Mouse (Mus musculus) liver, adult (tissue): ENCODE data around the gene Abhd18.
"Not testable (repeated sequence)": the region's sequence is repeated elsewhere in the genome, so short reads cannot be mapped to it uniquely, and the experiment has no call there.

Source experiments
- GATA4 ChIP-seq: IDR thresholded peaks from 2 replicates; pipeline ENCODE4 v1.6.1; 2014; ENCODE audit warnings: mild to moderate bottlenecking, low read length; ENCODE audit not compliant: insufficient replicate concordance

Abhd18 gene

DNA sequence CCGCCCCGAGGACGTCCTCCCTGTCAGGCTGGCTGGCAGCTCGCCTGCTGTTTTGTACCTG is at the start of gene Abhd18:
TSS of gene Abhd18 (plus strand) at position 14 of the 61 bp plus-strand sequence.
- TF ChIP-seq GATA4: not testable (repeated sequence)

- TF ChIP-seq GATA4: no peak
These were observed 48.7 kb upstream of the Abhd18 start for GRCm38 (mm10) chr3:40798054-40798453.

- TF ChIP-seq GATA4: no peak
These were observed 48.3 kb upstream of the Abhd18 start for GRCm38 (mm10) chr3:40798500-40798899.

- no peak; the same call in 1 of the 2 replicates for TF ChIP-seq GATA4
These were observed 47.0 kb upstream of the Abhd18 start, which contains the start of gene Plk4 for GRCm38 (mm10) chr3:40799530-40800372. TSS of gene Plk4 (plus strand) at chr3:40800019.

DNA sequence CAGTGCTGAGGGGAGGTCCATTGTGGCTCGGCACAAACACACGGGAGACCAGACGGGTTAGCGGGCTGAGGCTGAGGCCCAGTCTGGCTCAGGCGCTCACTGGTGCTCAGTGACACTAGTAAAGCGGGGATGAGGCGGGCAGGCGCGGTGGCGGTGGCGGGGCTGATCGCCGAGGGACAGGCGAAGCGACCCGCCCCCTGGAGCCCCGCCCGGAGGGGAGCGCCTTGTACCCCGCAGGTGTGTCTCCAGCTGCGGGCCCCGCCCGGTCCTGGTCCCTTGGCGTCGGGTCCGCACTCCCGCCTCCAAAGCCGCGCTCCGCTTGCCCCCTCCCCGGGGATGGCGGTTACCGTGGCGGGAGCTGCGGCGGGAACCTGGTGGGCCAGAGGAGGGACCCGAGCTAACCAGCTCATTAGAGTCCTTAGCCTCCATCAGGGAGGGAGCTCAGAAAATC is 46.4 kb upstream of the Abhd18 start:
- TF ChIP-seq GATA4: no peak

DNA sequence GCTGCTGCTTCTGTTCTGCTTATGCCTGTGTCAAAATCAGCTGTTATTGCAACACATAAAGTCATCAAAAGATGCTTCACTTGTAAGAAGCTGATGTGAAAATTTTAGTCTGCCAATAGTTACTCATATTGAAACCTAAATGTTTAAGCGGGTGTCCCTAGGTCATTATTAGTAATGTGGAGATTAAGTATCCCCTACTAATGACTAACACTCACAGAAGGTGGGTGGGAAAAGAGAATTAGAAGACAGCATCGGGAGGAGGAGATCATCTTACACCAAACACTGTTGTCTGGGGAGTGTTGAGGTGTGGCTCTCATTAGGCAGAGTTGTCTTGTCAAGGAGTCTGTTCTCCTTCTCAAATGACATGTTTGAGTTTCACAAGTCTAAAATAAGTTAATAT is 39.9 kb upstream of the Abhd18 start:
- TF ChIP-seq GATA4: no peak

DNA sequence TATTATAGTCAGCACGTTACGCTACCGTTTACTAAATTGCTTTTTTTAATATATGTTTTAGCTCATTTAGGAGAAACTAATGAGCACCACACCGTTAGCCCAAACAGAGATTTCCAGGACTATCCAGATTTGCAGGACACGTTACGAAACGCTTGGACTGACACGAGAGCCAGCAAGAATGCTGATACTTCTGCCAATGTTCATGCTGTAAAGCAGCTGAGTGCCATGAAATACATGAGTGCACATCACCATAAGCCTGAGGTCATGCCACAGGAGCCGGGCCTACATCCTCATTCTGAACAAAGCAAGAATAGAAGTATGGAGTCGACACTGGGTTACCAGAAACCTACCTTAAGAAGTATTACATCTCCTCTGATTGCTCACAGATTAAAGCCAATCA is 38.1 kb upstream of the Abhd18 start:
- no peak for TF ChIP-seq GATA4

DNA sequence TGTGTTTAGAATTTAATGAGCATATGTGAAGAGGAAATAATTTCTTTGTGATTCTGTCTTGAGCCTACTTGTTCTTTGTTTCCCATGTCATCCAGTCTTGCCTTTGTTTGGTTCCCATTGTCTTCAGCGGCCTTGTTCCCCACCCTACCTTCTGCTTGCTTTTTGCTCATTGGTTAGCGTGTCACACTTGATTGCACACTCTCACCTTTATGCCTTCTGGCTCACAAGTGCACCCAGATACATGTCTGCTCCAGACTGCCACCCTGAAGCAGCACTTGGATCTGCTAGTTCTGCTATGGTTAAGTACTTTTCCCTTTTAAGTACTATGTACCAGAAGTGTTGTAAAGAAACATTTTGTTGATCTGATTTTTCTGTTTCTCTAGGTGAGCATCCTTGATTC is 36.9 kb upstream of the Abhd18 start:
- no peak for TF ChIP-seq GATA4

GRCm38 (mm10) chr3:40813275-40813674 is 33.5 kb upstream of the Abhd18 start:
- TF ChIP-seq GATA4: no peak

DNA sequence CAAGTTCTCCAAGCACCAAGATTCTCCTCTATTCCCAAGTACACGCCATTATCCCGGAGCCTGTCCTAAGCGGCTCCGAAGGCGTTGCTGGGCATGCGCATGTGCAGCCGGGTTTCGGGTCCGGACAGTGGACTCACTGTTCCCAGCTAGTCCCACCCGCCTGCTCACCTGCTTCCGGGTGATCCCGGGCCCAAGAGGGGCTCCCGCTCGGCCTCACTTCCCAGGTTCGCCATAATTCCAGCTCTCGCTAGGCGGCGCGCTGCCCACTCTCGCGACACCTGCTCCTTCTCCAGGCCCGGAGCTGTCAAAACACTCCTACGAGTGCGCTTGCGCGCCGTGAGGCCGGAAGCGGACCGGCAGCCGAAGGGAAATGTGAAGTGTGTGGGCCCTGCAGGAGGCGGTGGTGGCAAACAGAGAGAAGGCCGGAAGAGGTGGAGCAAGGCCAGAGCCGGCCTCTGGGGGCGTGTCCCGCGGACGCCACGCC is 255 bp upstream of the Abhd18 start, which contains the start of gene Mfsd8:
TSS of gene Mfsd8 (minus strand) at position 414 of the 484 bp plus-strand sequence.
- peak; percentile 10; the same call in 1 of the 2 replicates for TF ChIP-seq GATA4

DNA sequence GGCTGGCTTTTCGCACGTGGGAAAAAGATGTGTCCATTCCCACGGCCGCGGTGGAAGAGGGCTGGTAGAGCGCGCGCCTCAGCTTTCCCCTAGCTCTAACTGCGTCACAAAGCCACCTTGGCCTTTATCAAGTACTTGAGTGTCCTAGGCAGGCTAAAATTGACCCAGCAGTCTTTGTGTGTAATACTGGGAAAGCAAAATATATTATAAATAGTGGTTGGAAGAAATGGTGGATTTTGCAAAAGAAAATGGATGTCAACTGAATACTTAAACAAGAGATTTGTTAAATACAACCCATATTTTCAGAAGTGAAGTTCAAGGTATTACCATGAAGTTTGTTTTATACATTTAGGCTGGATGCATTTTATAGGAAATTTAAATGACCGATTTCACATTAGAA is 55.7 kb downstream of the Abhd18 start, which contains the start of gene 1700034I23Rik:
TSS of gene 1700034I23Rik (minus strand) at position 101 of the 400 bp plus-strand sequence.
- TF ChIP-seq GATA4: not testable (repeated sequence)

DNA sequence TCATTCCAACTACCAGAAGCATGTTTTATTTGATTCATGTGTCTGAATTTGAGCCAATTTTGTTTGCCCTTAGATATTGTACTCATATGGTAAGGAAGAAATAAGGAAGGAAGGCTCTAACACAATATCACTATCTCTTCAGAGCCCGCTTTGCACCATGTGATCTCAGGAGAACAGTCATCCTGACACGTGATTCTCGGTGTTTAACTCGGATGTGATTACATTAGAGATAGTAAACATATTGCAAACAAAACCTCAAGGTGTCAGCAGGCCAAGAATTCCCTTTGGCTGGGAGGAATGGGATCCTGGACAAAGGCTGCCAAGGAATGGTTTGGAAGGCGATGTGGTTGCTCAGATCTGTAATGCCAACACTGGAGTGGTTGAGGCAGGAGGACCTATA is 91.4 kb downstream of the Abhd18 start:
- no peak for TF ChIP-seq GATA4

DNA sequence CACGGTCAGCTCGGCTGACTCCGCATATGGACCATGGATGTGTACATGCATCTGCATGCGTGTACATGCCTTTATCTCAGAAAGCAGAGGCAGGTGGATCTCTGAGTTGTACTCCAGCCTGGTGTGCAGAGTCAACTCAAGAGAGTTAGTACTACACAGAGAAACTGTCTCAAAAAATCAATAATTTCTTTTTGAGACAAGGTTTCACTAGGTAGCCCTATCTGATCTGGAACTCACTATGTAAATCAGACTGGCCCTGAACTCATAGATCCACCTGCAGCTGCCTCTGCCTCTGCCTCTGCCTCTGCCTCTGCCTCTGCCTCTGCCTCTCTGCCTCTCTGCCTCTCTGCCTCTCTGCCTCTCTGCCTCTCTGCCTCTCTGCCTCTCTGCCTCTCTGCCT is 91.8 kb downstream of the Abhd18 start:
- peak; percentile 82 for TF ChIP-seq GATA4

GRCm38 (mm10) chr3:40939019-40939418 is 92.2 kb downstream of the Abhd18 start:
- peak; percentile 69 for TF ChIP-seq GATA4

- no peak for TF ChIP-seq GATA4
These were observed 102.6 kb downstream of the Abhd18 start, which contains the start of gene Larp1b for GRCm38 (mm10) chr3:40949170-40949902. TSS of gene Larp1b (plus strand) at chr3:40949828.

GRCm38 (mm10) chr3:40949903-40950600 is 103.3 kb downstream of the Abhd18 start:
- TF ChIP-seq GATA4: no peak

- no peak for TF ChIP-seq GATA4
These were observed 103.9 kb downstream of the Abhd18 start for GRCm38 (mm10) chr3:40950601-40951201.
